Mouse (Mus musculus) CH12.LX (cell line): ENCODE measurements around the gene Wasf3. TPM values are rescaled to one million over a fixed set of nuclear protein-coding genes. Genes with fewer than 3 reads are reported as not detected.

ENCODE experiments used
- DNase-seq: peaks from one replicate; pipeline ENCODE4 v3.0.0-alpha.2; 2013; ENCODE audit errors: extremely low read depth
- H3K27ac ChIP-seq: 2 replicates; pipeline ENCODE4 v1.5.1; 2012; ENCODE audit warnings: low read depth, mild to moderate bottlenecking, control low read depth, moderate library complexity; ENCODE audit not compliant: insufficient read depth
- H3K27me3 ChIP-seq: replicated peaks from 2 replicates; pipeline ENCODE3; 2012; ENCODE audit warnings: inconsistent platforms
- H3K36me3 ChIP-seq, 2 experiments: replicated peaks in 1 of 2; 2 replicates each; pipeline versions ENCODE3 to v1.6.1; 2012; ENCODE audit warnings: inconsistent platforms in 1 of 2, low read length in 1 of 2, mild to moderate bottlenecking in 1 of 2, mixed read lengths in 1 of 2, moderate library complexity in 1 of 2; ENCODE audit not compliant: control insufficient read depth in 1 of 2, insufficient read depth in 1 of 2
- H3K4me1 ChIP-seq, 2 experiments: 2 replicates each; pipeline ENCODE4 v1.6.1; 2012; ENCODE audit warnings: inconsistent platforms in 1 of 2, moderate library complexity in 1 of 2; ENCODE audit not compliant: insufficient read depth in 2 of 2, control insufficient read depth in 1 of 2
- H3K4me2 ChIP-seq: 2 replicates; pipeline ENCODE4 v1.6.1; 2012; ENCODE audit warnings: low read depth, mild to moderate bottlenecking, control low read depth; ENCODE audit not compliant: poor library complexity, insufficient read depth, severe bottlenecking
- H3K4me3 ChIP-seq, 3 experiments: fragments of 150-350 bp in 1 of 3; sonication (generic) in 1 of 3; replicated peaks in 1 of 3; 2 replicates each; pipeline versions ENCODE3 to v1.5.1; 2011 to 2012; ENCODE audit warnings: low read depth in 2 of 3, low read length in 2 of 3, mild to moderate bottlenecking in 2 of 3, moderate library complexity in 2 of 3, control low read depth in 1 of 3, improper control_type of control experiment in 1 of 3, inconsistent platforms in 1 of 3, mixed read lengths in 1 of 3; ENCODE audit not compliant: poor library complexity in 1 of 3
- H3K79me2 ChIP-seq: replicated peaks from 2 replicates; pipeline ENCODE4 v1.6.1; 2012; ENCODE audit warnings: mild to moderate bottlenecking, moderate library complexity; ENCODE audit not compliant: control insufficient read depth, poor library complexity, insufficient read depth, severe bottlenecking; ENCODE audit errors: extremely low read depth
- H3K9ac ChIP-seq: 2 replicates; pipeline ENCODE4 v1.6.1; 2012; ENCODE audit warnings: low read depth, mild to moderate bottlenecking, control low read depth, moderate library complexity; ENCODE audit not compliant: insufficient read depth
- H3K9me3 ChIP-seq: replicated peaks from 2 replicates; pipeline ENCODE3; 2012; ENCODE audit warnings: low read length, inconsistent platforms, mixed read lengths
- CHD2 ChIP-seq: IDR thresholded peaks from 2 replicates; pipeline ENCODE4 v1.6.1; 2011; ENCODE audit warnings: low read length, improper control_type of control experiment
- E2F4 ChIP-seq: IDR thresholded peaks from 2 replicates; pipeline ENCODE4 v1.6.1; 2011; ENCODE audit warnings: low read depth, low read length, improper control_type of control experiment; ENCODE audit not compliant: insufficient replicate concordance
- ELF1 ChIP-seq: IDR thresholded peaks from 2 replicates; pipeline ENCODE4 v1.6.1; 2014; ENCODE audit warnings: low read depth, mild to moderate bottlenecking, inconsistent platforms, low read length, improper control_type of control experiment
- IRF4 ChIP-seq: IDR thresholded peaks from 2 replicates; pipeline ENCODE4 v1.6.1; 2014; ENCODE audit warnings: low read depth, mild to moderate bottlenecking, inconsistent platforms, low read length, improper control_type of control experiment
- MAFK ChIP-seq: IDR thresholded peaks from 2 replicates; pipeline ENCODE4 v1.6.1; 2011; ENCODE audit warnings: low read length, improper control_type of control experiment; ENCODE audit not compliant: insufficient replicate concordance
- MAX ChIP-seq: IDR thresholded peaks from 2 replicates; pipeline ENCODE4 v1.6.1; 2011; ENCODE audit warnings: low read length, improper control_type of control experiment
- MXI1 ChIP-seq: IDR thresholded peaks from 2 replicates; pipeline ENCODE4 v1.6.1; 2011; ENCODE audit warnings: mild to moderate bottlenecking, low read depth, low read length, improper control_type of control experiment
- NELFE ChIP-seq: IDR thresholded peaks from 2 replicates; pipeline ENCODE4 v1.6.1; 2011; ENCODE audit warnings: low read depth, low read length, improper control_type of control experiment
- NRF1 ChIP-seq: IDR thresholded peaks from 2 replicates; pipeline ENCODE4 v1.6.1; 2014; ENCODE audit warnings: low read depth, mild to moderate bottlenecking, inconsistent platforms, low read length, improper control_type of control experiment, moderate library complexity
- POLR2A ChIP-seq: IDR thresholded peaks from 2 replicates; pipeline ENCODE4 v1.6.1; 2011; ENCODE audit warnings: low read depth, mild to moderate bottlenecking, improper control_type of control experiment, low read length
- RAD21 ChIP-seq: IDR thresholded peaks from 2 replicates; pipeline ENCODE4 v1.6.1; 2011; ENCODE audit warnings: low read depth, mild to moderate bottlenecking, low read length, improper control_type of control experiment, moderate library complexity
- RCOR1 ChIP-seq: conservative IDR thresholded peaks from 2 replicates; pipeline ENCODE4 v1.6.1; 2012; ENCODE audit warnings: low read depth, mild to moderate bottlenecking, inconsistent platforms, low read length, improper control_type of control experiment
- SIN3A ChIP-seq: IDR thresholded peaks from 2 replicates; pipeline ENCODE4 v1.6.1; 2012; ENCODE audit warnings: low read length, improper control_type of control experiment, inconsistent platforms
- SMC3 ChIP-seq: IDR thresholded peaks from 2 replicates; pipeline ENCODE4 v1.6.1; 2011; ENCODE audit warnings: low read depth, low read length, improper control_type of control experiment
- TBP ChIP-seq: conservative IDR thresholded peaks from 2 replicates; pipeline ENCODE4 v1.6.1; 2011; ENCODE audit warnings: low read depth, low read length, improper control_type of control experiment
- UBTF ChIP-seq: IDR thresholded peaks from 2 replicates; pipeline ENCODE4 v1.6.1; 2012; ENCODE audit warnings: low read depth, mild to moderate bottlenecking, inconsistent platforms, low read length, improper control_type of control experiment, moderate library complexity
- USF1 ChIP-seq: IDR thresholded peaks from 2 replicates; pipeline ENCODE4 v1.6.1; 2014; ENCODE audit warnings: low read depth, mild to moderate bottlenecking, inconsistent platforms, low read length, improper control_type of control experiment
- USF2 ChIP-seq: conservative IDR thresholded peaks from 2 replicates; pipeline ENCODE4 v1.6.1; 2011; ENCODE audit warnings: low read depth, low read length, improper control_type of control experiment
- ZC3H11A ChIP-seq: IDR thresholded peaks from 2 replicates; pipeline ENCODE4 v1.6.1; 2012; ENCODE audit warnings: low read depth, mild to moderate bottlenecking, inconsistent platforms, low read length, improper control_type of control experiment
- ZKSCAN1 ChIP-seq: IDR thresholded peaks from 2 replicates; pipeline ENCODE4 v1.6.1; 2012; ENCODE audit warnings: low read depth, inconsistent platforms, low read length, improper control_type of control experiment, borderline replicate concordance
- dilution Hi-C: fragments of 300-500 bp; cut with MboI; formaldehyde crosslinking; loops from 2 replicates; pipeline ENCODE4 v1.14.3; 2020; ENCODE audit warnings: low sequenced_read_pairs; ENCODE audit not compliant: extremely low pct_unique_long_range_greater_than_20kb, extremely low pct_ligation_motif_present
- in situ Hi-C: fragments of 300-500 bp; cut with MboI; formaldehyde crosslinking; loops from 3 replicates; pipeline ENCODE4 v1.14.3; 2019; ENCODE audit warnings: low sequenced_read_pairs, low pct_ligation_motif_present, low pct_unique_long_range_greater_than_20kb, mixed read lengths
- polyA plus RNA-seq: library from polyadenylated mRNA; unstranded; fragments of >175 nt; gene quantifications from 2 replicates; pipeline ENCODE4 v1.2.1, GENCODE M21; 2012; ENCODE audit warnings: low read depth; ENCODE audit not compliant: insufficient read length
- total RNA-seq, 2 experiments: library from RNA; depleted of rRNA; stranded (reverse); fragments of 300-350 nt in 1 of 2; fragments of >200 nt in 1 of 2; gene quantifications; 2 replicates each; pipeline ENCODE4 v1.2.3; 2012 to 2014

Wasf3 gene
- total and polyA plus RNA-seq, 3 experiments = not detected

- Histone ChIP-seq H3K79me2 (no peaks in the 10 kb centered on the region), H3K4me1 (peaks cover 2% of the 10 kb centered on the region in 2 experiments; a peak in 2 of 4 replicates), H3K4me3 (no peak overlapping the region), H3K27me3 (peaks cover 73% of the 10 kb centered on the region), H3K9me3 (no peaks in the 10 kb centered on the region), H3K36me3 (no peaks in the 10 kb centered on the region), H3K9ac (no peak overlapping the region), H3K27ac (no peak overlapping the region), H3K4me2 (no peak overlapping the region)
- dilution Hi-C loops (no loop called here), in situ Hi-C loops (loop anchor here (25.0 kb wide), 1 partner anchor 281 kb away; the partner anchor contains the start of gene 1700001J03Rik)
- TF ChIP-seq ZKSCAN1 = no peak
- no peak for TF ChIP-seq SMC3
- TF ChIP-seq RAD21 = no peak
- no peak for TF ChIP-seq POLR2A
- no peak for TF ChIP-seq RCOR1
- no peak for TF ChIP-seq IRF4
- no peak for TF ChIP-seq SIN3A
- no peak for TF ChIP-seq USF2
- TF ChIP-seq UBTF = no peak
- no peak for TF ChIP-seq MAFK
- TF ChIP-seq TBP = no peak
- no peak for TF ChIP-seq CHD2
- no peak for TF ChIP-seq ELF1
- no peak for TF ChIP-seq USF1
- no peak for DNase-seq
Observed at GRCm38 (mm10) chr5:146468311-146468710, 83.5 kb downstream of the Wasf3 start.

GRCm38 (mm10) chr5:146470821-146471220, 86.0 kb downstream of the Wasf3 start:
- Histone ChIP-seq H3K9ac (no peak overlapping the region), H3K27me3 (peaks cover 79% of the 10 kb centered on the region), H3K27ac (no peak overlapping the region), H3K4me1 (peaks cover 2% of the 10 kb centered on the region in 2 experiments; a peak in 2 of 4 replicates), H3K4me3 (no peak overlapping the region), H3K79me2 (no peaks in the 10 kb centered on the region), H3K9me3 (no peaks in the 10 kb centered on the region), H3K36me3 (no peaks in the 10 kb centered on the region), H3K4me2 (no peak overlapping the region)
- in situ Hi-C loops (loop anchor here (10.0 to 25.0 kb wide), 2 partner anchors 136 to 284 kb away; partner anchors contain the start of gene 1700001J03Rik), dilution Hi-C loops (no loop called here)
- TF ChIP-seq USF2 = no peak
- TF ChIP-seq E2F4 = no peak
- no peak for TF ChIP-seq ZC3H11A
- no peak for TF ChIP-seq RAD21
- no peak for TF ChIP-seq MAX
- TF ChIP-seq NRF1 = no peak
- no peak for TF ChIP-seq NELFE
- no peak for TF ChIP-seq MXI1
- DNase-seq = no peak
